Mouse (Mus musculus) testis, adult 2 months (tissue): ENCODE results near the gene Hoxb1. TPM values are rescaled to one million over a fixed set of nuclear protein-coding genes. Genes with fewer than 3 reads are reported as not detected.

Source experiments
- H3K27ac ChIP-seq: fragments of 200-500 bp; 2 replicates; pipeline ENCODE4 v1.5.1; 2012; ENCODE audit warnings: low read depth, low read length; ENCODE audit not compliant: control insufficient read depth, insufficient read depth
- H3K27me3 ChIP-seq: fragments of 200-500 bp; 2 replicates; pipeline ENCODE4 v1.6.1; 2012; ENCODE audit warnings: mild to moderate bottlenecking, low read length, moderate library complexity; ENCODE audit not compliant: control insufficient read depth, insufficient read depth
- H3K36me3 ChIP-seq: fragments of 200-500 bp; 2 replicates; pipeline ENCODE4 v1.6.1; 2012; ENCODE audit warnings: mild to moderate bottlenecking, low read length; ENCODE audit not compliant: control insufficient read depth, insufficient read depth
- H3K4me1 ChIP-seq: fragments of 200-500 bp; 2 replicates; pipeline ENCODE4 v1.6.1; 2012; ENCODE audit warnings: low read length; ENCODE audit not compliant: control insufficient read depth, insufficient read depth
- H3K4me3 ChIP-seq: fragments of 200-500 bp; 2 replicates; pipeline ENCODE4 v1.5.1; 2012; ENCODE audit warnings: low read depth, mild to moderate bottlenecking, low read length, moderate library complexity, mixed read lengths; ENCODE audit not compliant: control insufficient read depth
- CTCF ChIP-seq: fragments of 200-500 bp; IDR thresholded peaks from 2 replicates; pipeline ENCODE4 v1.5.1; 2012; ENCODE audit warnings: low read depth, mild to moderate bottlenecking, inconsistent platforms, low read length, moderate library complexity; ENCODE audit not compliant: control insufficient read depth, insufficient read depth, insufficient replicate concordance
- POLR2A ChIP-seq: fragments of 200-500 bp; IDR thresholded peaks from 2 replicates; pipeline ENCODE4 v1.6.1; 2012; ENCODE audit warnings: low read depth, mild to moderate bottlenecking, inconsistent platforms, low read length, moderate library complexity; ENCODE audit not compliant: control insufficient read depth
- polyA plus RNA-seq: library from polyadenylated mRNA; depleted of rRNA; stranded (reverse); fragments of >200 nt; gene quantifications from 2 replicates; pipeline ENCODE4 v1.2.3, GENCODE M21; 2012

Gene Hoxb1
- polyA plus RNA-seq, 1 experiment: not detected

- Histone ChIP-seq H3K27ac (no peak overlapping the region), H3K4me3 (no peak overlapping the region), H3K27me3 (peaks cover 3% of the 10 kb centered on the region), H3K36me3 (no peaks in the 10 kb centered on the region), H3K4me1 (peaks cover 17% of the 10 kb centered on the region)
- TF ChIP-seq CTCF (no peak), POLR2A (no peak)
Observed at GRCm38 (mm10) chr11:96367141-96367540, 1.6 kb downstream of the Hoxb1 start.

GRCm38 (mm10) chr11:96368686-96369085 is 3.1 kb downstream of the Hoxb1 start:
- no peaks in the 10 kb centered on the region for H3K36me3 ChIP-seq
- peaks cover 3% of the 10 kb centered on the region for H3K27me3 ChIP-seq
- peaks cover 17% of the 10 kb centered on the region for H3K4me1 ChIP-seq
- H3K4me3 ChIP-seq: no peak overlapping the region
- H3K27ac ChIP-seq: no peak overlapping the region
- TF ChIP-seq POLR2A: no peak
- TF ChIP-seq CTCF: no peak

GRCm38 (mm10) chr11:96369140-96369539 is 3.6 kb downstream of the Hoxb1 start:
- Histone ChIP-seq H3K4me1 (peaks cover 17% of the 10 kb centered on the region), H3K27me3 (peaks cover 3% of the 10 kb centered on the region)
- TF ChIP-seq POLR2A (no peak), CTCF (no peak)

GRCm38 (mm10) chr11:96371726-96372125 is 6.2 kb downstream of the Hoxb1 start:
- H3K4me3 ChIP-seq: no peak overlapping the region
- TF ChIP-seq CTCF (no peak), POLR2A (no peak)
- peaks cover 5% of the 10 kb centered on the region for H3K4me1 ChIP-seq
- no peak overlapping the region for H3K27ac ChIP-seq
- H3K36me3 ChIP-seq: no peaks in the 10 kb centered on the region
- peaks cover 2% of the 10 kb centered on the region for H3K27me3 ChIP-seq

More at GRCm38 (mm10) chr11:96369140-96369539, 3.6 kb downstream of the Hoxb1 start:
- H3K4me3 ChIP-seq: no peak overlapping the region
- H3K36me3 ChIP-seq: no peaks in the 10 kb centered on the region
- H3K27ac ChIP-seq: no peak overlapping the region

GRCm38 (mm10) chr11:96372519-96372918 is 7.0 kb downstream of the Hoxb1 start:
- H3K27me3 ChIP-seq: no peaks in the 10 kb centered on the region
- no peak overlapping the region for H3K27ac ChIP-seq
- no peaks in the 10 kb centered on the region for H3K4me1 ChIP-seq
- H3K4me3 ChIP-seq: no peak overlapping the region
- TF ChIP-seq CTCF (no peak), POLR2A (no peak)
- no peaks in the 10 kb centered on the region for H3K36me3 ChIP-seq

- no peaks in the 10 kb centered on the region for H3K27me3 ChIP-seq
- TF ChIP-seq CTCF (no peak), POLR2A (no peak)
- no peak overlapping the region for H3K4me3 ChIP-seq
- H3K27ac ChIP-seq: no peak overlapping the region
- no peaks in the 10 kb centered on the region for H3K4me1 ChIP-seq
- H3K36me3 ChIP-seq: no peaks in the 10 kb centered on the region
Observed at GRCm38 (mm10) chr11:96374810-96375209, 9.3 kb downstream of the Hoxb1 start.

- H3K4me3 ChIP-seq: no peak overlapping the region
- H3K27me3 ChIP-seq: no peaks in the 10 kb centered on the region
- H3K27ac ChIP-seq: no peak overlapping the region
- no peaks in the 10 kb centered on the region for H3K36me3 ChIP-seq
- no peaks in the 10 kb centered on the region for H3K4me1 ChIP-seq
- TF ChIP-seq POLR2A (no peak), CTCF (no peak)
Observed at GRCm38 (mm10) chr11:96383381-96383780, 17.8 kb downstream of the Hoxb1 start.

GRCm38 (mm10) chr11:96387635-96388034 is 22.1 kb downstream of the Hoxb1 start:
- H3K36me3 ChIP-seq: no peaks in the 10 kb centered on the region
- TF ChIP-seq POLR2A: no peak
- no peak for TF ChIP-seq CTCF
- H3K27me3 ChIP-seq: no peaks in the 10 kb centered on the region
- no peak overlapping the region for H3K4me3 ChIP-seq
- H3K27ac ChIP-seq: no peak overlapping the region
- 0 out of 2 replicates have a peak, but pooled peaks cover 4% of the 10 kb centered on the region for H3K4me1 ChIP-seq
